In the genomic region with DNA sequence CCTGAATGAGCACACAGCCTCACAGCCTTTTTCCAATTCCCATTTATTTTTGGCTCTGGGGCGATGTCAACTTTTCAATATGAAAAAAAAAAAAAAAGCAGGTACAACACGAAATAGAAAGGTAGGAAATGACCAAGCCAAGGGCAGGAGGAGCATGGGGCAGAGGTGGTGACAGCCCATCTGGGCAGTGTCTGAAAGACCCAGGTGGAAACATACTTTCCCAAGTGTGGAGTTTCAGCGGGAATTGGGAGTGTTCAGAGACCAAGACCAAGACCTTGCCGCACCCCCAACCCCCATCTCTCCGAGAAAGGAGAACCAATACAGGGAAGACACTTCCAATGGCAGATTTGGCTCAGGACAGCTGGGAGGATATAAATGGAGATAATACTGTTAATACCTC, we compare ENCODE assay signal across 9 mouse cellular contexts. TPM values are rescaled to one million over a fixed set of nuclear protein-coding genes. Genes with fewer than 3 reads are reported as not detected.
A peak's percentile ranks its signal among the peaks of the same experiment; 100 is the strongest.
DNase-seq lines count a peak whose midpoint lies in the region; ATAC-seq lines count a peak whose summit lies in the region.
"Had no signal": no experiment of that assay in that cellular context is flagged by ENCODE, and none has a peak within 500 bp of the region (broad histone marks: within the 10 kb centered on the region; RNA-seq: fewer than 3 reads in every experiment).

No protein-coding gene starts in this region.

- no peaks in the 10 kb centered on the region for H3K27me3 ChIP-seq in intestine, embryonic 14.5 days (replicated peaks; ENCODE audit: control insufficient read depth, insufficient read depth, low read length)
- no peaks in the 10 kb centered on the region for H3K27me3 ChIP-seq in intestine, embryonic 16.5 days (replicated peaks; ENCODE audit: control insufficient read depth, insufficient read depth, low read length)
- H3K27me3 ChIP-seq in embryonic facial prominence, embryonic 10.5 days (replicated peaks; ENCODE audit: low read depth, poor library complexity, severe bottlenecking) = no peaks in the 10 kb centered on the region
- no peaks in the 10 kb centered on the region for H3K27me3 ChIP-seq in hindbrain, embryonic 12.5 days
- no peaks in the 10 kb centered on the region for H3K27me3 ChIP-seq in midbrain, embryonic 12.5 days

- H3K27ac ChIP-seq in intestine, embryonic 14.5 days (ENCODE audit: low read depth) = no peak overlapping the region
- no peak overlapping the region for H3K27ac ChIP-seq in intestine, embryonic 16.5 days (ENCODE audit: low read length)
- H3K27ac ChIP-seq in embryonic facial prominence, embryonic 10.5 days (replicated peaks) = no peak overlapping the region
- H3K27ac ChIP-seq in hindbrain, embryonic 12.5 days = no peak overlapping the region
- no peak overlapping the region for H3K27ac ChIP-seq in midbrain, embryonic 12.5 days (replicated peaks)

- H3K4me2 ChIP-seq in intestine, embryonic 14.5 days (ENCODE audit: low read length) = no peak overlapping the region
- no peak overlapping the region for H3K4me2 ChIP-seq in intestine, embryonic 16.5 days (ENCODE audit: low read depth, low read length)
- peak overlapping the region; percentile 20 for H3K4me2 ChIP-seq in hindbrain, embryonic 12.5 days (replicated peaks)
- H3K4me2 ChIP-seq in midbrain, embryonic 12.5 days (replicated peaks) = peak overlapping the region; percentile 89

- H3K9me3 ChIP-seq in intestine, embryonic 14.5 days (ENCODE audit: control insufficient read depth, low read length) = no peaks in the 10 kb centered on the region
- no peaks in the 10 kb centered on the region for H3K9me3 ChIP-seq in intestine, embryonic 16.5 days (ENCODE audit: control insufficient read depth, low read length)
- no peaks in the 10 kb centered on the region for H3K9me3 ChIP-seq in embryonic facial prominence, embryonic 10.5 days
- H3K9me3 ChIP-seq in hindbrain, embryonic 12.5 days (replicated peaks) = no peaks in the 10 kb centered on the region
- H3K9me3 ChIP-seq in midbrain, embryonic 12.5 days = no peaks in the 10 kb centered on the region

- H3K9ac ChIP-seq in intestine, embryonic 14.5 days (ENCODE audit: low read length) = 0 out of 2 replicates have a peak overlapping the region, but pooled peaks have one; percentile 8
- H3K9ac ChIP-seq in intestine, embryonic 16.5 days (ENCODE audit: low read depth, low read length) = no peak overlapping the region
- H3K9ac ChIP-seq in hindbrain, embryonic 12.5 days = no peak overlapping the region
- H3K9ac ChIP-seq in midbrain, embryonic 12.5 days (replicated peaks) = peak overlapping the region; percentile 31; the same call in 1 of the 2 replicates

- 55% methylated on average over 5 of the region's 5 CpGs for WGBS in intestine, embryonic 14.5 days
- WGBS in intestine, embryonic 16.5 days = 52% methylated on average over 5 of the region's 5 CpGs
- WGBS in embryonic facial prominence, embryonic 10.5 days = 59% methylated on average over 5 of the region's 5 CpGs
- 64% methylated on average over 5 of the region's 5 CpGs for WGBS in hindbrain, embryonic 12.5 days
- 63% methylated on average over 5 of the region's 5 CpGs for WGBS in midbrain, embryonic 12.5 days

- H3K36me3 ChIP-seq in intestine, embryonic 14.5 days (ENCODE audit: control insufficient read depth, insufficient read depth, low read length) = peaks cover 49% of the 10 kb centered on the region
- H3K36me3 ChIP-seq in intestine, embryonic 16.5 days (ENCODE audit: control insufficient read depth, insufficient read depth, low read length) = peaks cover 37% of the 10 kb centered on the region
- H3K36me3 ChIP-seq in embryonic facial prominence, embryonic 10.5 days (replicated peaks) = peaks cover 77% of the 10 kb centered on the region
- peaks cover 54% of the 10 kb centered on the region for H3K36me3 ChIP-seq in hindbrain, embryonic 12.5 days
- peaks cover 54% of the 10 kb centered on the region for H3K36me3 ChIP-seq in midbrain, embryonic 12.5 days

- no peak overlapping the region for H3K4me3 ChIP-seq in intestine, embryonic 14.5 days (ENCODE audit: low read depth, low read length)
- H3K4me3 ChIP-seq in intestine, embryonic 16.5 days (ENCODE audit: low read length) = no peak overlapping the region
- peak overlapping the region; percentile 70 for H3K4me3 ChIP-seq in embryonic facial prominence, embryonic 10.5 days
- peak overlapping the region; percentile 2; the same call in 1 of the 2 replicates for H3K4me3 ChIP-seq in hindbrain, embryonic 12.5 days
- H3K4me3 ChIP-seq in midbrain, embryonic 12.5 days = peak overlapping the region; percentile 89; the same call in 1 of the 2 replicates

- ATAC-seq in intestine, embryonic 14.5 days (replicated peaks; ENCODE audit: low FRiP score, low TSS enrichment, low read depth) = no peak
- no peak for ATAC-seq in intestine, embryonic 16.5 days
- no peak for ATAC-seq in hindbrain, embryonic 12.5 days (ENCODE audit: low FRiP score)
- ATAC-seq in midbrain, embryonic 12.5 days (ENCODE audit: low FRiP score, low read depth) = no peak

- peaks cover 29% of the 10 kb centered on the region for H3K4me1 ChIP-seq in intestine, embryonic 14.5 days (replicated peaks; ENCODE audit: control insufficient read depth, insufficient read depth, low read length)
- peaks cover 37% of the 10 kb centered on the region for H3K4me1 ChIP-seq in intestine, embryonic 16.5 days (ENCODE audit: control insufficient read depth, insufficient read depth, low read length)
- H3K4me1 ChIP-seq in embryonic facial prominence, embryonic 10.5 days = peaks cover 37% of the 10 kb centered on the region
- H3K4me1 ChIP-seq in hindbrain, embryonic 12.5 days = peaks cover 35% of the 10 kb centered on the region
- peaks cover 43% of the 10 kb centered on the region for H3K4me1 ChIP-seq in midbrain, embryonic 12.5 days

- DNase-seq in intestine, embryonic 14.5 days (ENCODE audit: low spot score) = no peak
- no peak for DNase-seq in embryonic facial prominence, embryonic 10.5 days (ENCODE audit: low spot score)
- no peak for DNase-seq in adrenal gland, adult 18-20 months (ENCODE audit: low spot score in 2 of 2)
- DNase-seq in ovary, adult 18-20 months (ENCODE audit: low spot score) = no peak
- no peak for DNase-seq in layer of hippocampus, postnatal 36 days
- DNase-seq: thymus, postnatal 25 days had no signal

RNA-seq across cellular contexts. Expression of a gene that starts 4.2 kb away (rescaled TPM):
- 923 and 1,006 TPM in 2 replicates for polyA plus RNA-seq in intestine, embryonic 14.5 days (2014; fragmentation: Nextera tagmentation; extraction: Ambion mirVana)
- 559 and 622 TPM in 2 replicates for polyA plus RNA-seq in intestine, embryonic 16.5 days (2015; fragmentation: Nextera tagmentation; extraction: Ambion mirVana)
- polyA plus RNA-seq in embryonic facial prominence, embryonic 10.5 days (2016; fragmentation: Nextera tagmentation; extraction: Ambion mirVana) = 1,654 and 1,662 TPM in 2 replicates
- 1,505 and 1,511 TPM in 2 replicates for polyA plus RNA-seq in hindbrain, embryonic 12.5 days (2016; fragmentation: Nextera tagmentation; extraction: Ambion mirVana)
- 1,535 and 1,561 TPM in 2 replicates for polyA plus RNA-seq in midbrain, embryonic 12.5 days (2016; fragmentation: Nextera tagmentation; extraction: Ambion mirVana)
- total RNA-seq in adrenal gland, adult 18-20 months (2021) = 100 to 1,000 TPM; 134 to 185 TPM
- 100 to 1,000 TPM; 360 to 381 TPM for total RNA-seq in layer of hippocampus, postnatal 36 days (2021)

RNA-seq across cellular contexts. Expression of a gene that starts 7.4 kb away (rescaled TPM):
- 16.6 and 17.8 TPM in 2 replicates for polyA plus RNA-seq in intestine, embryonic 14.5 days (2014; fragmentation: Nextera tagmentation; extraction: Ambion mirVana)
- polyA plus RNA-seq in intestine, embryonic 16.5 days (2015; fragmentation: Nextera tagmentation; extraction: Ambion mirVana) = 10.0 and 11.8 TPM in 2 replicates
- 18.4 and 21.2 TPM in 2 replicates for polyA plus RNA-seq in embryonic facial prominence, embryonic 10.5 days (2016; fragmentation: Nextera tagmentation; extraction: Ambion mirVana)
- 14.4 and 18.2 TPM in 2 replicates for polyA plus RNA-seq in hindbrain, embryonic 12.5 days (2016; fragmentation: Nextera tagmentation; extraction: Ambion mirVana)
- 19.1 and 20.3 TPM in 2 replicates for polyA plus RNA-seq in midbrain, embryonic 12.5 days (2016; fragmentation: Nextera tagmentation; extraction: Ambion mirVana)
- total RNA-seq in adrenal gland, adult 18-20 months (2021) = 10 to 100 TPM; 11.5 to 16.7 TPM
- total RNA-seq in layer of hippocampus, postnatal 36 days (2021) = 10 to 100 TPM; 13.1 to 19.5 TPM

RNA-seq across cellular contexts. Expression of a gene that starts 10.9 kb away (rescaled TPM):
- polyA plus RNA-seq in intestine, embryonic 14.5 days (2014; fragmentation: Nextera tagmentation; extraction: Ambion mirVana) = 42.5 and 48.5 TPM in 2 replicates
- polyA plus RNA-seq in intestine, embryonic 16.5 days (2015; fragmentation: Nextera tagmentation; extraction: Ambion mirVana) = 56.9 and 58.5 TPM in 2 replicates
- polyA plus RNA-seq in embryonic facial prominence, embryonic 10.5 days (2016; fragmentation: Nextera tagmentation; extraction: Ambion mirVana) = 45.9 and 49.2 TPM in 2 replicates
- polyA plus RNA-seq in hindbrain, embryonic 12.5 days (2016; fragmentation: Nextera tagmentation; extraction: Ambion mirVana) = 50.9 and 60.3 TPM in 2 replicates
- polyA plus RNA-seq in midbrain, embryonic 12.5 days (2016; fragmentation: Nextera tagmentation; extraction: Ambion mirVana) = 49.0 and 53.5 TPM in 2 replicates
- 10 to 100 TPM; 62.9 to 71.2 TPM for total RNA-seq in adrenal gland, adult 18-20 months (2021)
- 100 to 1,000 TPM; 124 to 132 TPM for total RNA-seq in layer of hippocampus, postnatal 36 days (2021)

RNA-seq across cellular contexts. Expression of a gene that starts 12.4 kb away (rescaled TPM):
- polyA plus RNA-seq in intestine, embryonic 14.5 days (2014; fragmentation: Nextera tagmentation; extraction: Ambion mirVana) = 4.4 and 5.1 TPM in 2 replicates
- polyA plus RNA-seq in intestine, embryonic 16.5 days (2015; fragmentation: Nextera tagmentation; extraction: Ambion mirVana) = 16.0 and 16.2 TPM in 2 replicates
- 3.7 and 4.4 TPM in 2 replicates for polyA plus RNA-seq in embryonic facial prominence, embryonic 10.5 days (2016; fragmentation: Nextera tagmentation; extraction: Ambion mirVana)
- 5.8 and 6.3 TPM in 2 replicates for polyA plus RNA-seq in hindbrain, embryonic 12.5 days (2016; fragmentation: Nextera tagmentation; extraction: Ambion mirVana)
- polyA plus RNA-seq in midbrain, embryonic 12.5 days (2016; fragmentation: Nextera tagmentation; extraction: Ambion mirVana) = 5.4 and 7.5 TPM in 2 replicates
- 10 to 100 TPM in 1 of 2 experiments, 1 to 10 TPM in 1; 7.9 to 19.0 TPM for total RNA-seq in adrenal gland, adult 18-20 months (2021)
- 1 to 10 TPM; 4.2 to 6.5 TPM for total RNA-seq in layer of hippocampus, postnatal 36 days (2021)

RNA-seq across cellular contexts. Expression of a gene that starts 27.2 kb away (rescaled TPM):
- polyA plus RNA-seq in intestine, embryonic 14.5 days (2014; fragmentation: Nextera tagmentation; extraction: Ambion mirVana) = 62.6 and 69.3 TPM in 2 replicates
- 47.7 and 51.7 TPM in 2 replicates for polyA plus RNA-seq in intestine, embryonic 16.5 days (2015; fragmentation: Nextera tagmentation; extraction: Ambion mirVana)
- 64.6 and 65.1 TPM in 2 replicates for polyA plus RNA-seq in embryonic facial prominence, embryonic 10.5 days (2016; fragmentation: Nextera tagmentation; extraction: Ambion mirVana)
- polyA plus RNA-seq in hindbrain, embryonic 12.5 days (2016; fragmentation: Nextera tagmentation; extraction: Ambion mirVana) = 36.0 and 36.9 TPM in 2 replicates
- polyA plus RNA-seq in midbrain, embryonic 12.5 days (2016; fragmentation: Nextera tagmentation; extraction: Ambion mirVana) = 48.5 and 48.6 TPM in 2 replicates
- 1 to 10 TPM; 2.3 TPM for total RNA-seq in adrenal gland, adult 18-20 months (2021)
- total RNA-seq in layer of hippocampus, postnatal 36 days (2021) = 1 to 10 TPM; 1.5 to 2.2 TPM

Comparison
In these comparisons a context has a peak if more than half of its experiments do, and no peak if none do; other contexts are left out.
1. H3K9ac ChIP-seq: peak in intestine, embryonic 14.5 days (single experiment) and midbrain, embryonic 12.5 days (single experiment); none in intestine, embryonic 16.5 days (single experiment) and hindbrain, embryonic 12.5 days (single experiment).
2. H3K4me2 ChIP-seq: peak in hindbrain, embryonic 12.5 days (single experiment) and midbrain, embryonic 12.5 days (single experiment); none in intestine, embryonic 14.5 days (single experiment) and intestine, embryonic 16.5 days (single experiment).
3. H3K4me3 ChIP-seq: peak in embryonic facial prominence, embryonic 10.5 days (single experiment), hindbrain, embryonic 12.5 days (single experiment) and midbrain, embryonic 12.5 days (single experiment); none in intestine, embryonic 14.5 days (single experiment) and intestine, embryonic 16.5 days (single experiment).